Mouse (Mus musculus) liver, postnatal 0 days (tissue): Measurements from ENCODE around the gene Vti1a. TPM values are rescaled to one million over a fixed set of nuclear protein-coding genes. Genes with fewer than 3 reads are reported as not detected.

ENCODE experiments used
- ATAC-seq: fragments of 200-750 bp; cut with Nextera tagmentation; 2 replicates; pipeline ENCODE4 v1.8.0; 2017; ENCODE audit warnings: mild to moderate bottlenecking, moderate library complexity
- DNase-seq: peaks from one replicate; pipeline ENCODE4 v3.0.0-alpha.2; 2016
- H3K27ac ChIP-seq: fragments of 300-500 bp; sonication (generic); 2 replicates; pipeline ENCODE4 v1.5.1; 2014; ENCODE audit warnings: antibody characterized with exemption, moderate library complexity, mild to moderate bottlenecking, low read depth
- H3K27me3 ChIP-seq: fragments of 300-500 bp; sonication (generic); 2 replicates; pipeline ENCODE4 v1.6.1; 2014; ENCODE audit warnings: low read length, control low read depth, mixed read lengths; ENCODE audit not compliant: insufficient read depth
- H3K36me3 ChIP-seq: fragments of 300-500 bp; sonication (generic); replicated peaks from 2 replicates; pipeline ENCODE4 v1.6.1; 2014; ENCODE audit warnings: mild to moderate bottlenecking, control low read depth, low read length, moderate library complexity, mixed read lengths; ENCODE audit not compliant: insufficient read depth
- H3K4me1 ChIP-seq: fragments of 300-500 bp; sonication (generic); 2 replicates; pipeline ENCODE4 v1.6.1; 2014; ENCODE audit warnings: antibody characterized with exemption, mild to moderate bottlenecking, control low read depth; ENCODE audit not compliant: insufficient read depth
- H3K4me2 ChIP-seq: fragments of 300-500 bp; sonication (generic); 2 replicates; pipeline ENCODE4 v1.6.1; 2014; ENCODE audit warnings: low read depth, mild to moderate bottlenecking, low read length, moderate library complexity, mixed read lengths
- H3K4me3 ChIP-seq: fragments of 300-500 bp; sonication (generic); 2 replicates; pipeline ENCODE4 v1.5.1; 2014; ENCODE audit warnings: low read depth, low read length
- H3K9ac ChIP-seq: fragments of 300-500 bp; sonication (generic); replicated peaks from 2 replicates; pipeline ENCODE4 v1.6.1; 2014; ENCODE audit warnings: mild to moderate bottlenecking, moderate library complexity
- H3K9me3 ChIP-seq: fragments of 300-500 bp; sonication (generic); 2 replicates; pipeline ENCODE4 v1.6.1; 2016; ENCODE audit warnings: mild to moderate bottlenecking, control low read depth, low read length, mixed read lengths
- CTCF ChIP-seq: sonication (generic); IDR thresholded peaks from 2 replicates; pipeline ENCODE4 v1.5.1; 2016; ENCODE audit warnings: antibody characterized with exemption, low read depth
- EP300 ChIP-seq: IDR thresholded peaks from 2 replicates; pipeline ENCODE4 v1.6.1; 2016; ENCODE audit warnings: antibody characterized with exemption, low read depth, mild to moderate bottlenecking
- WGBS: fragments of 180-500 bp; shearing (Covaris S2); extraction: QIAGEN DNeasy Blood & Tissue Kit; methylation state at CpG from one replicate; pipeline ENCODE4 v1.1.7; 2014; ENCODE audit not compliant: insufficient replicate concordance; 5-methylcytosine and 5-hydroxymethylcytosine counted together
- polyA plus RNA-seq: library from polyadenylated mRNA; unstranded; fragments of >200 nt; fragmentation: Nextera tagmentation; extraction: Ambion mirVana; gene quantifications from 2 replicates; pipeline ENCODE4 v1.2.1, GENCODE M21; 2015

Gene Vti1a
- polyA plus RNA-seq, 1 experiment from 2014 or later, result 10.5 TPM

DNA sequence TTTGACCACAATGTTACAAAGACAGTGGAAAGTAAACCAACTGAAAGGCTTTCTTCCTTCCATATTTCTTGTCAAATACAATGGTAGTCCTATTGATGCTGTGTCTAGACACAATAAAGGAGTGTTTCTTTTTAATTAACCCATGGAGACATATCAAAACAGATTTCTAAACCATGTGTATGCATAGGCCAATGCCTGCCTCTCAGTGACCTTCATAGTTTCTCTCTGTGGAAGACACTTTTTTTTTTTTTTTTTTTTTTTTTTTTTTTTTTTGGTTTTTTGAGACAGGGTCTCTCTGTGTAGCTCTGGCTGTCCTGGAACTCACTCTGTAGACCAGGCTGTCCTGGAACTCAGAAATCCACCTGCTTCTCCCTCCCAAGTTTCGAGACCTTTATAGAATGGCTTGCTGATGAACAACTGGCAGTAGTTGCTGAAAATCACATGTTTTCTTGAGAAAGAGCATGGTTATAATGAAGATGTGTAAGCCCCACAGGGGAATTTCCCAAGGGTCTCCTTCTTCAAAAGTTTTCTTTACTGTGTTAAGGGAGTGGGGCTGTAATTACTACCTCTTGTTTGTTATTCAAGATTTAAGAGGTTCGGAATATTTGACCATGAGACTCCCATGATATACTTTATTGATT lies 23.8 kb upstream of the Vti1a start:
- Histone ChIP-seq H3K27me3 (no peaks in the 10 kb centered on the region), H3K4me3 (no peak overlapping the region), H3K36me3 (peaks cover 91% of the 10 kb centered on the region), H3K9me3 (no peaks in the 10 kb centered on the region), H3K4me2 (no peak overlapping the region), H3K9ac (no peak overlapping the region), H3K27ac (no peak overlapping the region), H3K4me1 (peaks cover 6% of the 10 kb centered on the region)
- TF ChIP-seq CTCF (no peak), EP300 (no peak)
- no peak for DNase-seq
- WGBS, result 82% methylated on average over 2 of the region's 2 CpGs
- ATAC-seq, result no peak

DNA sequence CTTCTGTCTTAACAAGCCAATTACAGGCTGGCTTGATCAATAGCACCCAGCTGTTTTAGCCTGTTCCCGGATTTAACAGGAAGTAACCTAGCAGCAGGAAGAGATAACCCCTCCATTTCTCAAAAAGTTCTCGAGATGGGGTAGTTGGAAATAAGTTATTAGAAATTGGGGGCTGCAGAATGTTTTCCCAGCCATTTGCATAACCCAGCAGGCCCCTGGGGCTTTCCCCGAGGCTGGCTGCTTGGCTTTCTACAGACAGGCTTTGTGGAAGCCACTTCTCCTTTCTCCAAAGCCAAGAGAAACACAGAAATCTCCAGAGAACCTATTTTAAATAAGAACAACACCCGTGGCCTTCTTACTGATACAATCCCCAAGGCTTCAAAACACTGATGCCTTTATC lies 22.9 kb upstream of the Vti1a start:
- TF ChIP-seq CTCF (no peak), EP300 (no peak)
- H3K36me3 ChIP-seq, result peaks cover 92% of the 10 kb centered on the region
- peaks cover 6% of the 10 kb centered on the region for H3K4me1 ChIP-seq

GRCm38 (mm10) chr19:55295075-55295474 lies 21.0 kb upstream of the Vti1a start:
- WGBS, result 58% methylated on average over 9 of the region's 9 CpGs
- Histone ChIP-seq H3K4me3 (no peak overlapping the region), H3K4me2 (no peak overlapping the region), H3K36me3 (peaks cover 78% of the 10 kb centered on the region), H3K9me3 (no peaks in the 10 kb centered on the region), H3K27ac (no peak overlapping the region), H3K27me3 (no peaks in the 10 kb centered on the region), H3K9ac (no peak overlapping the region), H3K4me1 (peaks cover 6% of the 10 kb centered on the region)
- ATAC-seq (no peak), DNase-seq (no peak)
- peak; percentile 21; the same call in 1 of the 2 replicates for TF ChIP-seq EP300
- TF ChIP-seq CTCF, result no peak

More for the DNA sequence above, 22.9 kb upstream of the Vti1a start:
- no peaks in the 10 kb centered on the region for H3K9me3 ChIP-seq
- ATAC-seq (no peak), DNase-seq (no peak)
- H3K9ac ChIP-seq, result no peak overlapping the region
- H3K27me3 ChIP-seq, result no peaks in the 10 kb centered on the region
- H3K4me3 ChIP-seq, result no peak overlapping the region
- H3K4me2 ChIP-seq, result no peak overlapping the region
- WGBS, result 26% methylated on average over 4 of the region's 4 CpGs
- H3K27ac ChIP-seq, result peak overlapping the region; percentile 26; the same call in 1 of the 2 replicates

DNA sequence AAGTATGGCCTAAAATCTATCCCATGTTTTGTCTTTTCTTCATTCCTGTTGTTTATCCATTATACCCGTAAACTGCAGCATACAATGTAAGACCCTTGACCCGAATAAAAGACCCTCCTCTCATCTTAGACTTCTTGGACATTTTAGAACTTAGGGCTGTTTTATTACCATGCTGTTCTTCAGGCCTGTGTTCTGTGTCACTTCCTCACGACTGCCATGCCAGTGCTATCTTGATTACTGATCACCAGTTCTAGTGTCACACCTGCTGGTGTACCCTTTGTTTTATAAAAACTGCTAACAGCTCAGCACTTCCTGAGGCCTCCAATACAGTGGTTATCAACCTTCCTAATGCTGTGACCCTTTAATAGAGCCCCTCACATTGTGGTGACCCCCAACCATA lies 20.5 kb upstream of the Vti1a start:
- H3K9me3 ChIP-seq, result no peaks in the 10 kb centered on the region
- ATAC-seq, result no peak
- no peak for TF ChIP-seq CTCF
- TF ChIP-seq EP300, result no peak
- peaks cover 78% of the 10 kb centered on the region for H3K36me3 ChIP-seq
- H3K4me2 ChIP-seq, result no peak overlapping the region
- no peak overlapping the region for H3K27ac ChIP-seq
- H3K27me3 ChIP-seq, result no peaks in the 10 kb centered on the region
- WGBS, result 64% methylated on average over 3 of the region's 3 CpGs
- no peak overlapping the region for H3K4me3 ChIP-seq
- no peak overlapping the region for H3K9ac ChIP-seq
- no peak for DNase-seq
- H3K4me1 ChIP-seq, result peaks cover 6% of the 10 kb centered on the region

GRCm38 (mm10) chr19:55296301-55296700 lies 19.8 kb upstream of the Vti1a start:
- H3K4me3 ChIP-seq, result no peak overlapping the region
- 85% methylated on average over 2 of the region's 2 CpGs for WGBS
- H3K27ac ChIP-seq, result peak overlapping the region; percentile 48; the same call in 1 of the 2 replicates
- H3K9me3 ChIP-seq, result no peaks in the 10 kb centered on the region
- TF ChIP-seq CTCF (no peak), EP300 (no peak)
- no peaks in the 10 kb centered on the region for H3K27me3 ChIP-seq
- peaks cover 77% of the 10 kb centered on the region for H3K36me3 ChIP-seq
- peaks cover 6% of the 10 kb centered on the region for H3K4me1 ChIP-seq
- no peak overlapping the region for H3K9ac ChIP-seq
- DNase-seq (no peak), ATAC-seq (no peak)
- H3K4me2 ChIP-seq, result no peak overlapping the region

DNA sequence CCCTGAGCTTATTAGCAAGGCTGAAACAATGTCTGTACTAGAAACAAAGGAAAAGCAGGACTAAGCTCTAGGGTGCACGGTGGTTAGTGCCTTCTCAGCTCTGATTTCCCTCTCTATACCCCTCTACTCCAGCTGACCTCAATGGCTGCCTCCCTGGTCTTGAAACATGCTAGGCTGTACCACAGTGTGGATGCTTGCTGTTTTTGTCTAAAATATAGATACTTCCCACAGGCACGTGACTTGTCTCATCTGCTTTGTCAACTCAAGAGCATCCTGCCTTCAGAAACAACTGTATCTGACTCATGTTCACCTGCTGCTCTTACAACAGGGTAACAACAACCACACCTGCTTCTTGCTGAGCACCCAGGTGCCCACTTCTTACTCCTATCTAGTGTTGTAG lies 18.6 kb upstream of the Vti1a start:
- no peaks in the 10 kb centered on the region for H3K27me3 ChIP-seq
- WGBS, result 84% methylated on average over 2 of the region's 2 CpGs
- no peak for DNase-seq
- TF ChIP-seq CTCF (no peak), EP300 (no peak)
- no peaks in the 10 kb centered on the region for H3K9me3 ChIP-seq
- no peak overlapping the region for H3K4me2 ChIP-seq
- no peak for ATAC-seq
- H3K36me3 ChIP-seq, result peaks cover 79% of the 10 kb centered on the region
- no peak overlapping the region for H3K27ac ChIP-seq
- no peak overlapping the region for H3K9ac ChIP-seq
- H3K4me1 ChIP-seq, result peaks cover 6% of the 10 kb centered on the region
- no peak overlapping the region for H3K4me3 ChIP-seq

DNA sequence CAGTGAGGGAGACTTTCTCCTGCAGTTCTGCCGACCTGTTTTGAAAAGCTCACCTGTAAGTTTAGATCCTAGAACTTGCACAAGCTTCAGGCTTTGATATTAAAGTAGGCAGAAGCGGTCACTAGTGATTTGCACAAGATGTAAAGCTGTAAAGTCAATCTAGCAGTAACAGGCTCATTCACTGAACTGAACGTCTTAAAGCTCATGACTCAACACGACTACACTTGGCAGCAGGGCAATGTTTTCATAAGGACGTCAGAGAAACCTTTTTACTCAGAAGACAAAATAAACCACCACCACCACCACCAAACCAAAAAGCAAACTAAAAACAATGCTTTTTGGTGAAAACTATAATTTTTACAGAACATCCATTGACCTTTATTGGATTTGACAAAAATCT lies 18.1 kb upstream of the Vti1a start:
- H3K36me3 ChIP-seq, result peaks cover 77% of the 10 kb centered on the region

More for the DNA sequence above, 18.1 kb upstream of the Vti1a start:
- Histone ChIP-seq H3K4me3 (no peak overlapping the region), H3K9me3 (no peaks in the 10 kb centered on the region), H3K9ac (no peak overlapping the region), H3K27ac (no peak overlapping the region), H3K4me1 (peaks cover 3% of the 10 kb centered on the region), H3K4me2 (no peak overlapping the region), H3K27me3 (no peaks in the 10 kb centered on the region)
- WGBS, result 77% methylated on average over 5 of the region's 5 CpGs
- ATAC-seq (no peak), DNase-seq (no peak)
- TF ChIP-seq CTCF (no peak), EP300 (no peak)
